Mouse (Mus musculus) gastrocnemius, postnatal 36 days (tissue): ENCODE data around the gene Npcd. TPM values are rescaled to one million over a fixed set of nuclear protein-coding genes. Genes with fewer than 3 reads are reported as not detected.

ENCODE experiments used
- DNase-seq, 2 experiments: peaks; one replicate each; pipeline ENCODE4 v3.0.0; 2022
- intact Hi-C: fragments of 180-260 bp; cut with DNase I; formaldehyde crosslinking; loops from one replicate; pipeline ENCODE4 v1.15.1; 2025
- total RNA-seq, 2 experiments: library from RNA; stranded (reverse); gene quantifications; 2 replicates each; pipeline ENCODE4 v1.2.3; 2021

The Npcd gene
- total RNA-seq, 2 experiments from 2014 or later = 0.26 TPM; not detected in 1

- intact Hi-C loops = no loop called here
- peak; percentile 92 to 95 for DNase-seq
These were observed 59.7 kb downstream of the Npcd start for GRCm38 (mm10) chr15:79774117-79775027.

GRCm38 (mm10) chr15:79770629-79771240 is 63.3 kb downstream of the Npcd start:
- intact Hi-C loops = no loop called here

DNA sequence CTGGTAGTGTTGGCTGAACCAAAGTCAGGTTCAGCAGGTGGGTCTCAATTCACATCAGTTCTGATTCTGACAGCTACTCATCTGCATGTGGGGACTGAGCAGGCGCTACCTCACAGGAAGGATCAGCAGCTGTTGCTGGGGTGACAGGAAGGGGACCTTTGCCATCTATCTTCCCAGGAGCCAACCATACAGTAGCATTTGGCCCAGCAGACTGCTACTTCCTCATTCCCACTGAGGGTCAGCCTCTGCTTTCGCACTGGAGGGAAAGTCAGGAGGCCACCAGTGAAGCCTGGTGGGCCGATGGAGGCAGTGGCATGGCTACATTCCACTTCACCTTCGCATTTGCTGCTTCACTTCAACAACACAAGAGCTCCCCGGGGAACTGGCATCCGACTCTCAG is 65.7 kb downstream of the Npcd start:
- intact Hi-C loops = no loop called here
- DNase-seq = no peak

More at GRCm38 (mm10) chr15:79770629-79771240, 63.3 kb downstream of the Npcd start:
- no peak for DNase-seq

DNA sequence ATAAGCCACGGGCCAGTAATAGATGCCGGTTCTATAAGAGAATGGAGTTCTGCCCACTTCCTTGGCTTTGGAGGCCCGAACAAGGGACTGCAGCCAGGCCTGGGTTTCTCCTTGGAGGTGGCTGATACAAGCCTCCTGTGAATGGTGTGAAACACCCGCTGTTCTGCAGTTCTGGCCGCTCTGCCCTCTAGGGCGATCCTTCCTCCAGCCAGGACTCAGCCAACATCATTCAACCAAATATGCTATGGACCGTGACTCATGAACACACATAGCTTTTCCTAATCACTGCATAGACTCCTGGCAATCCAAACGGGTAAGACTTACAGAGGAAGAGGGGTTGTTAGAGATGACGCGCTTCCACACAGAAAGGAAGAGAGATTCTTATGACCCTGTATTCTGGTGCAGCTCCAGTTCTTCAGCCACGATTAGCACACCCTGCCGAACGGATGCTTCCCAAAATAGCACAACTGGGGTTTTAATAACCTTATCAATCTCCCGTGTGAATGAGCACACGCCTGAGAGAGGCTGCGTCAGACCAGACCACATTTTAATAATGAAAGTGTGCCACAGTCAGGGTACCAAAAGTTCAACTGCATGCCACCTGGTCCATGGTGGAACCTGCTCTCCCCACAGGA is 66.6 kb downstream of the Npcd start:
- no peak for DNase-seq
- intact Hi-C loops = no loop called here

GRCm38 (mm10) chr15:79766586-79767071 is 67.4 kb downstream of the Npcd start:
- DNase-seq = no peak
- intact Hi-C loops = no loop called here

GRCm38 (mm10) chr15:79766168-79766567 is 67.9 kb downstream of the Npcd start:
- no peak for DNase-seq
- intact Hi-C loops = no loop called here

DNA sequence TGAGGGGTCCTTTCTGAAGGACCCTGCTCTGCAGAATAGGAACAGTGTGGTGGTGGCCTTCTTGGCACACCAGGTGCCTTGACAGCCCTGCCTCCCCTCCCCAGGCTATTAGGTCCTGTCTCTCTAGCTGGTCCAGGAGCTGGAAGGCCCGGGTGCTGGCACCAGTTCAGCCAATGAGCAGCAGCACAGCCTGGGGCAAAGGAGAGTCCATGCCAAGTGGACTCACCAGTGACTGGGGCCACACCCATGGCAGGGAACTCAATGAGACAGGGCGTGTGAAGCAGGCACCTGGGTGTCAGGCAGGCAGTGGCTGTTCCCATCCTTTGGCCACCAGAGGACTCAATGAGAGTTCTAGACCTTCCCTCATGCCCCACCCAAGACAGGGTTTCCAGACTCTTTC is 68.7 kb downstream of the Npcd start:
- intact Hi-C loops = no loop called here
- no peak for DNase-seq

- intact Hi-C loops = no loop called here
- DNase-seq = no peak
These were observed 69.3 kb downstream of the Npcd start for GRCm38 (mm10) chr15:79764539-79765267.

GRCm38 (mm10) chr15:79763601-79764246 is 70.3 kb downstream of the Npcd start:
- intact Hi-C loops = no loop called here
- no peak for DNase-seq

DNA sequence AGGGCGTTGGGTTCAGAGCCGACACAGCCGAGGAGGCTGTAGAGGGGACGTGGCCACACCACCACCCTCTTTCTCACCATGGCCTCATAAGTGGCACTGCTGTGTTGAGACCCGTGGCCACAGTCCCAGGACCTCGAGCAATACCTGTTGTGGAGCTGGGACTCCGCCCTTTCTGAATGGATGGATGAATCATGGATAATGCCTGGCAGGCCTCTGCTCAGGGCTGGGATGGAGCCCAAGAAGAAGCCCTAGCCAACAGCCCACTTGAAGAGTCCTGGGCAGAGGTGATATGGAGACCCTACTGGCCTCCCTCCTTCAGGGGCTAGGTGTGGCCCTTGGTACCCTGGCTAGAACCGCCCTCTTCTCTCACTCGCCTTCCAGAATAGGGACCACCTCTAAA is 71.0 kb downstream of the Npcd start:
- no peak for DNase-seq
- intact Hi-C loops = no loop called here

- DNase-seq = no peak
- intact Hi-C loops = no loop called here
These were observed 73.1 kb downstream of the Npcd start for GRCm38 (mm10) chr15:79760956-79761355.

GRCm38 (mm10) chr15:79757118-79757517 is 76.9 kb downstream of the Npcd start:
- no peak for DNase-seq

GRCm38 (mm10) chr15:79755977-79756625 is 77.9 kb downstream of the Npcd start:
- intact Hi-C loops = loop anchor here (10.0 kb wide), 1 partner anchor 129 kb away; no protein-coding TSS in a partner anchor
- DNase-seq = no peak

More at GRCm38 (mm10) chr15:79757118-79757517, 76.9 kb downstream of the Npcd start:
- intact Hi-C loops = loop anchor here (10.0 kb wide), 1 partner anchor 128 kb away; no protein-coding TSS in a partner anchor

DNA sequence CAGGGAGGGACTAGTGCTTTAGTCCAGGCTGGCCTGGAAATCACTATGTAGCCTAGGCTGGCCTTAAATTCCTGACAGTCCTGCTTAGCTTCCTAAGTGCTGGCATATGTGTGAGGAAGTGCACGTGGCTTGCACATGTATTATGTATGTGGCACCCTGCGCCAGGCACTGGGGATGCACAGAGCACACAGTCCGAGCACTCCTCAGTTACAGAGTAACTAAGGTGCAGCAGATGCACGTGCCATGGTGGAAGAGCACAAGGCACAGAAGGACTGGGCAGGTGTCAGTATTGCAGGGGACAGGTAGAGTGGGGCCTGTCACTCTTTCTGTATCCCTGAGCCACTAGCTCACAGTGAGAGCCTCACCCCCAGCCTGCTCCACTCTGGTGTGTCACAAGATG is 78.9 kb downstream of the Npcd start:
- intact Hi-C loops = loop anchor here (10.0 kb wide), 1 partner anchor 130 kb away; no protein-coding TSS in a partner anchor

DNA sequence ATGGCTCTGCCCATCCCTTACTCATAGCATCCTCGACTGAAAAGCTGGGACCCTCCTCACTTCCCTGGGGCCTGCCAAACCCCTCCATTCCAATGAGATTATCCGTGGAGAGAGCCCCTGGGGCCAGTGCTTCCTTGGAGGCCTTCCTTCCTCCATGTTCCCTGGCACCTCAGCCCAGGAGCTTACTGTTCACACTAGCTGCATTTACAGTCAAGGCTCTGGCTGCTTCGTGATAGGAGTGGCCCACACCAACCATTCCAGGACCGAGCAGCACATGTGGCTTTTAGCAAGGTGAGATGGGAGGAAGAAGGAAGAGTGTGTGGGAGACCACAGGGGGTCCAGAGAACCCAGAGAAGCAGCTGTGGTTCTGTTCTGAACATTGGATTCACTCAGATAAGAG is 80.2 kb downstream of the Npcd start:
- intact Hi-C loops = loop anchor here (5.0 to 10.0 kb wide), 3 partner anchors 48 to 131 kb away; partner anchors contain the start of gene Nptxr
- no peak for DNase-seq

More for the DNA sequence above, 78.9 kb downstream of the Npcd start:
- DNase-seq = no peak

- intact Hi-C loops = loop anchor here (5.0 to 10.0 kb wide), 3 partner anchors 49 to 131 kb away; partner anchors contain the start of gene Nptxr
These were observed 80.7 kb downstream of the Npcd start for GRCm38 (mm10) chr15:79753420-79753752.

GRCm38 (mm10) chr15:79752742-79753419 is 81.2 kb downstream of the Npcd start:
- intact Hi-C loops = loop anchor here (5.0 to 10.0 kb wide), 3 partner anchors 49 to 132 kb away; partner anchors contain the start of gene Nptxr
- peak; percentile 71 to 74 for DNase-seq

More at GRCm38 (mm10) chr15:79753420-79753752, 80.7 kb downstream of the Npcd start:
- DNase-seq = no peak

GRCm38 (mm10) chr15:79751772-79752171 is 82.3 kb downstream of the Npcd start:
- intact Hi-C loops = loop anchor here (5.0 to 10.0 kb wide), 3 partner anchors 51 to 133 kb away; partner anchors contain the start of gene Nptxr
- DNase-seq = no peak
